Comparison of ENCODE assay signal across 10 mouse cellular contexts in genomic region chr11:44211871-44212441, GRCm38 (mm10).
DNase-seq lines count a peak whose midpoint lies in the region; ATAC-seq and TF ChIP-seq lines count a peak whose summit lies in the region.
"Had no signal": no experiment of that assay in that cellular context is flagged by ENCODE, and none has a peak within 500 bp of the region (broad histone marks: within the 10 kb centered on the region; RNA-seq: fewer than 3 reads in every experiment).

No protein-coding gene starts in this region.

- TF ChIP-seq CTCF in cortical plate, adult 2 months (IDR thresholded peaks at IDR 0.05; ENCODE audit: extremely low read depth, insufficient read depth, low read length): peak; percentile 64
- TF ChIP-seq CTCF in heart, postnatal 0 days (IDR thresholded peaks at IDR 0.05; ENCODE audit: low read depth): peak; percentile 68
- TF ChIP-seq CTCF in stomach, postnatal 0 days (IDR thresholded peaks at IDR 0.05; ENCODE audit: low read depth): peak; percentile 81

- H3K4me1 ChIP-seq in cortical plate, adult 2 months (ENCODE audit: control insufficient read depth, insufficient read depth, low read length): peaks cover 1% of the 10 kb centered on the region; the same call in 1 of the 2 replicates
- H3K4me1 ChIP-seq in heart, postnatal 0 days (ENCODE audit: control insufficient read depth, insufficient read depth): no peaks in the 10 kb centered on the region
- H3K4me1 ChIP-seq in stomach, postnatal 0 days (replicated peaks; ENCODE audit: control insufficient read depth, insufficient read depth): no peaks in the 10 kb centered on the region
- H3K4me1 ChIP-seq: hindbrain, embryonic 15.5 days had no signal

- H3K9ac ChIP-seq in heart, postnatal 0 days (replicated peaks; ENCODE audit: low read depth, low read length): no peak overlapping the region
- no peak overlapping the region for H3K9ac ChIP-seq in stomach, postnatal 0 days (ENCODE audit: low read length)
- H3K9ac ChIP-seq: hindbrain, embryonic 15.5 days had no signal

- no peak for TF ChIP-seq POLR2A in cortical plate, adult 2 months (IDR thresholded peaks at IDR 0.05; ENCODE audit: extremely low read depth, insufficient read depth, low read length)

- TF ChIP-seq EP300 in heart, postnatal 0 days (IDR thresholded peaks at IDR 0.05; ENCODE audit: low read depth): no peak
- TF ChIP-seq EP300 in stomach, postnatal 0 days (optimal IDR thresholded peaks at IDR 0.05): no peak

- peak; percentile 6 for DNase-seq in cerebellum, adult 8-10 months
- DNase-seq in NIH3T3 (ENCODE audit: low read depth): peak; percentile 49
- DNase-seq in heart, postnatal 0 days (ENCODE audit: low spot score): peak; percentile 43
- peak; percentile 68 to 78 for DNase-seq in kidney, postnatal 4 days
- peak; percentile 50 for DNase-seq in stomach, postnatal 0 days (ENCODE audit: low spot score)

- H3K36me3 ChIP-seq in heart, postnatal 0 days (replicated peaks; ENCODE audit: control insufficient read depth, insufficient read depth, low read length): no peaks in the 10 kb centered on the region
- H3K36me3 ChIP-seq in stomach, postnatal 0 days (ENCODE audit: control insufficient read depth, insufficient read depth, low read length): no peaks in the 10 kb centered on the region
- H3K36me3 ChIP-seq: G1E; hindbrain, embryonic 15.5 days had no signal

- no peaks in the 10 kb centered on the region for H3K9me3 ChIP-seq in heart, postnatal 0 days (replicated peaks; ENCODE audit: control insufficient read depth, low read length)
- no peaks in the 10 kb centered on the region for H3K9me3 ChIP-seq in stomach, postnatal 0 days (ENCODE audit: control insufficient read depth, low read length)
- H3K9me3 ChIP-seq: G1E; hindbrain, embryonic 15.5 days had no signal

- H3K4me3 ChIP-seq in cortical plate, adult 2 months (ENCODE audit: insufficient read depth, low read length): no peak overlapping the region
- no peak overlapping the region for H3K4me3 ChIP-seq in heart, postnatal 0 days (ENCODE audit: low read depth, low read length)
- no peak overlapping the region for H3K4me3 ChIP-seq in stomach, postnatal 0 days (ENCODE audit: low read depth, low read length)
- H3K4me3 ChIP-seq: hindbrain, embryonic 15.5 days had no signal

- 55% methylated on average over 9 of the region's 9 CpGs for WGBS in heart, postnatal 0 days
- WGBS in stomach, postnatal 0 days: 36% methylated on average over 9 of the region's 9 CpGs

- no peak overlapping the region for H3K27ac ChIP-seq in cortical plate, adult 2 months (ENCODE audit: insufficient read depth, low read length)
- H3K27ac ChIP-seq in heart, postnatal 0 days (ENCODE audit: low read depth): no peak overlapping the region
- 0 out of 2 replicates have a peak overlapping the region, but pooled peaks have one; percentile 26 for H3K27ac ChIP-seq in stomach, postnatal 0 days (replicated peaks)
- H3K27ac ChIP-seq: hindbrain, embryonic 15.5 days had no signal

- no peaks in the 10 kb centered on the region for H3K27me3 ChIP-seq in heart, postnatal 0 days (ENCODE audit: control insufficient read depth, insufficient read depth, low read length)
- no peaks in the 10 kb centered on the region for H3K27me3 ChIP-seq in stomach, postnatal 0 days (ENCODE audit: control insufficient read depth, insufficient read depth, low read length)
- H3K27me3 ChIP-seq: hindbrain, embryonic 15.5 days had no signal

- no peak for ATAC-seq in cerebellum, adult (ENCODE audit: insufficient number of reproducible peaks, low FRiP score, low TSS enrichment)
- ATAC-seq in heart, postnatal 0 days (ENCODE audit: insufficient read depth, low read depth): no peak; the same call in 1 of the 2 replicates
- 0 out of 2 replicates have a peak, but pooled peaks have one; percentile 27 for ATAC-seq in megakaryocyte, adult 5-6 weeks (ENCODE audit: poor library complexity, severe bottlenecking)
- ATAC-seq in stomach, postnatal 0 days (ENCODE audit: low FRiP score, low TSS enrichment): peak; percentile 69; the same call in 1 of the 2 replicates

- no peak overlapping the region for H3K4me2 ChIP-seq in heart, postnatal 0 days (ENCODE audit: low read depth, low read length)
- H3K4me2 ChIP-seq in stomach, postnatal 0 days (replicated peaks; ENCODE audit: low read depth): no peak overlapping the region
- H3K4me2 ChIP-seq: hindbrain, embryonic 15.5 days had no signal

Comparison
In these comparisons a context has a peak if more than half of its experiments do, and no peak if none do; other contexts are left out.
1. DNase-seq: peak in every context shown above with its lines; median percentile 73 in kidney, postnatal 4 days; 50 in stomach, postnatal 0 days; 49 in NIH3T3; 43 in heart, postnatal 0 days; 6 in cerebellum, adult 8-10 months.
2. ATAC-seq: peak in megakaryocyte, adult 5-6 weeks (single experiment) and stomach, postnatal 0 days (single experiment); none in cerebellum, adult (single experiment) and heart, postnatal 0 days (single experiment).
3. Peak in every context shown above with its lines, with median percentiles within 50 percentile points of each other: CTCF ChIP-seq.